16 mouse cellular contexts compared by ENCODE assay signal in genomic region chr6:34626586-34627245, GRCm38 (mm10). TPM values are rescaled to one million over a fixed set of nuclear protein-coding genes. Genes with fewer than 3 reads are reported as not detected.
DNase-seq lines count a peak whose midpoint lies in the region; ATAC-seq and TF ChIP-seq lines count a peak whose summit lies in the region.
"Had no signal": no experiment of that assay in that cellular context is flagged by ENCODE, and none has a peak within 500 bp of the region (broad histone marks: within the 10 kb centered on the region; RNA-seq: fewer than 3 reads in every experiment).

No protein-coding gene starts in this region.

- H3K79me2 ChIP-seq in liver, adult 2 months (ENCODE audit: control insufficient read depth, insufficient read depth, low read length): no peaks in the 10 kb centered on the region

- H3K9ac ChIP-seq in liver, adult 2 months (ENCODE audit: low read depth, low read length): no peak overlapping the region
- no peak overlapping the region for H3K9ac ChIP-seq in liver, postnatal 0 days (replicated peaks)
- H3K9ac ChIP-seq: forebrain, postnatal 0 days; hindbrain, embryonic 15.5 days; limb, embryonic 15.5 days; neural tube, embryonic 12.5 days had no signal

- H3K4me1 ChIP-seq in heart, embryonic 10.5 days: peaks cover 10% of the 10 kb centered on the region
- peaks cover 2% of the 10 kb centered on the region; the same call in 1 of the 2 replicates for H3K4me1 ChIP-seq in liver, adult 2 months (ENCODE audit: control insufficient read depth, insufficient read depth, low read length)
- H3K4me1 ChIP-seq in liver, postnatal 0 days (ENCODE audit: insufficient read depth): no peaks in the 10 kb centered on the region
- peaks cover 35% of the 10 kb centered on the region for H3K4me1 ChIP-seq in embryonic fibroblast, embryonic 13.5 days (ENCODE audit: control insufficient read depth, insufficient read depth, low read length)
- H3K4me1 ChIP-seq: hindbrain, embryonic 15.5 days; neural tube, embryonic 12.5 days had no signal

- TF ChIP-seq EP300 in liver, postnatal 0 days (IDR thresholded peaks at IDR 0.05; ENCODE audit: low read depth): no peak

- H3K36me3 ChIP-seq in heart, embryonic 10.5 days: no peaks in the 10 kb centered on the region
- H3K36me3 ChIP-seq in liver, adult 2 months (ENCODE audit: control insufficient read depth, insufficient read depth, low read length): no peaks in the 10 kb centered on the region
- H3K36me3 ChIP-seq in liver, postnatal 0 days (replicated peaks; ENCODE audit: insufficient read depth, low read length): no peaks in the 10 kb centered on the region
- H3K36me3 ChIP-seq: hindbrain, embryonic 15.5 days; limb, embryonic 15.5 days; neural tube, embryonic 12.5 days had no signal

- peak; percentile 56 for DNase-seq in heart, embryonic 10.5 days (ENCODE audit: low spot score)
- DNase-seq in heart, postnatal 36 days: no peak
- peak; percentile 32 for DNase-seq in liver, adult 2 months (ENCODE audit: extremely low read depth, low read depth, low spot score)
- no peak for DNase-seq in liver, postnatal 0 days
- peak; percentile 39 for DNase-seq in kidney, postnatal 14 days
- DNase-seq in gastrocnemius, postnatal 14 days: no peak
- DNase-seq in B cell, adult 2 months: no peak
- DNase-seq: adrenal gland, adult 8-10 months; cerebellum, adult 9-10 months; forebrain, postnatal 0 days; gastrocnemius, postnatal 25 days; thymus, postnatal 4 days had no signal

- no peak for TF ChIP-seq POLR2A in liver, adult 2 months (IDR thresholded peaks at IDR 0.05; ENCODE audit: extremely low read depth, insufficient read depth, low read length)
- no peak for TF ChIP-seq POLR2A in embryonic fibroblast, embryonic 13.5 days (IDR thresholded peaks at IDR 0.05; ENCODE audit: low read depth, low read length)

- peak overlapping the region; percentile 23; the same call in 1 of the 2 replicates for H3K27ac ChIP-seq in heart, embryonic 10.5 days
- no peak overlapping the region for H3K27ac ChIP-seq in liver, adult 2 months (replicated peaks; ENCODE audit: insufficient read depth, low read depth, low read length)
- H3K27ac ChIP-seq in liver, postnatal 0 days (ENCODE audit: low read depth): no peak overlapping the region
- H3K27ac ChIP-seq in embryonic fibroblast, embryonic 13.5 days (ENCODE audit: insufficient read depth, low read length): peak overlapping the region; percentile 66
- H3K27ac ChIP-seq: hindbrain, embryonic 15.5 days; limb, embryonic 15.5 days; neural tube, embryonic 12.5 days had no signal

- intact Hi-C loops in heart, postnatal 36 days (cut with DNase I): no loop called here
- intact Hi-C loops in gastrocnemius, postnatal 14 days (cut with DNase I; ENCODE audit: low total_unique reads): no loop called here

- no peak overlapping the region for H3K4me3 ChIP-seq in heart, embryonic 10.5 days
- H3K4me3 ChIP-seq in liver, adult 2 months (ENCODE audit: insufficient read depth, low read depth, low read length): no peak overlapping the region
- H3K4me3 ChIP-seq in liver, postnatal 0 days (ENCODE audit: low read depth, low read length): no peak overlapping the region
- no peak overlapping the region for H3K4me3 ChIP-seq in embryonic fibroblast, embryonic 13.5 days (ENCODE audit: insufficient read depth, low read length)
- H3K4me3 ChIP-seq: hindbrain, embryonic 15.5 days; limb, embryonic 15.5 days; neural tube, embryonic 12.5 days had no signal

- TF ChIP-seq CTCF in liver, adult 2 months (IDR thresholded peaks at IDR 0.05; ENCODE audit: low read depth, low read length): no peak
- no peak for TF ChIP-seq CTCF in liver, postnatal 0 days (IDR thresholded peaks at IDR 0.05; ENCODE audit: low read depth)
- no peak for TF ChIP-seq CTCF in embryonic fibroblast, embryonic 13.5 days (IDR thresholded peaks at IDR 0.05; ENCODE audit: borderline replicate concordance, insufficient read depth, low read length)

- ATAC-seq in liver, postnatal 0 days: no peak
- ATAC-seq: forebrain, postnatal 0 days had no signal

- no peak overlapping the region for H3K4me2 ChIP-seq in liver, postnatal 0 days (ENCODE audit: low read depth, low read length)
- H3K4me2 ChIP-seq: hindbrain, embryonic 15.5 days; limb, embryonic 15.5 days; neural tube, embryonic 12.5 days had no signal

- no peaks in the 10 kb centered on the region for H3K27me3 ChIP-seq in heart, embryonic 10.5 days (ENCODE audit: insufficient read depth, poor library complexity, severe bottlenecking)
- H3K27me3 ChIP-seq in liver, adult 2 months (ENCODE audit: control insufficient read depth, insufficient read depth, low read length): no peaks in the 10 kb centered on the region
- no peaks in the 10 kb centered on the region for H3K27me3 ChIP-seq in liver, postnatal 0 days (ENCODE audit: insufficient read depth, low read length)
- H3K27me3 ChIP-seq: hindbrain, embryonic 15.5 days; limb, embryonic 15.5 days; neural tube, embryonic 12.5 days had no signal

- 67% methylated on average over 8 of the region's 8 CpGs for WGBS in heart, embryonic 10.5 days
- WGBS in liver, adult 2 months: 77% methylated on average over 8 of the region's 8 CpGs
- WGBS in liver, postnatal 0 days (ENCODE audit: insufficient replicate concordance): 54% methylated on average over 8 of the region's 8 CpGs

- no peaks in the 10 kb centered on the region for H3K9me3 ChIP-seq in heart, embryonic 10.5 days
- no peaks in the 10 kb centered on the region for H3K9me3 ChIP-seq in liver, postnatal 0 days (ENCODE audit: low read length)
- H3K9me3 ChIP-seq: hindbrain, embryonic 15.5 days; limb, embryonic 15.5 days; neural tube, embryonic 12.5 days had no signal

RNA-seq across cellular contexts. Expression of gene Cald1, which starts 28.4 kb away (rescaled TPM):
- 123 and 189 TPM in 2 replicates for polyA plus RNA-seq in heart, embryonic 10.5 days (2016; fragmentation: Nextera tagmentation; extraction: Ambion mirVana)
- 10 to 100 TPM; 49.3 to 55.6 TPM for total RNA-seq in heart, postnatal 36 days (2021)
- 61.0 and 74.8 TPM in 2 replicates for total RNA-seq in liver, adult 2 months (2014; rRNA removed)
- polyA plus RNA-seq in liver, adult 2 months (2012; rRNA removed): 42.4 and 44.6 TPM in 2 replicates
- polyA plus RNA-seq in liver, postnatal 0 days (2015; fragmentation: Nextera tagmentation; extraction: Ambion mirVana): 116 and 131 TPM in 2 replicates
- 1,420 and 1,765 TPM in 2 replicates for polyA plus RNA-seq in embryonic fibroblast, embryonic 13.5 days (2011; ENCODE audit: insufficient read length, low read depth, missing spikeins)
- 10 to 100 TPM; 51.7 to 53.7 TPM for total RNA-seq in gastrocnemius, postnatal 14 days (2021)

Comparison
In these comparisons a context has a peak if more than half of its experiments do, and no peak if none do; other contexts are left out.
1. DNase-seq: peak in heart, embryonic 10.5 days (single experiment), liver, adult 2 months (single experiment) and kidney, postnatal 14 days (single experiment); none in heart, postnatal 36 days (0 of 2), liver, postnatal 0 days (single experiment), gastrocnemius, postnatal 14 days (single experiment) and B cell, adult 2 months (0 of 2).
2. H3K27ac ChIP-seq: peak in heart, embryonic 10.5 days (single experiment) and embryonic fibroblast, embryonic 13.5 days (single experiment); none in liver, adult 2 months (single experiment) and liver, postnatal 0 days (single experiment).